Mouse (Mus musculus): ENCODE results near the gene Oaz2.

GRCm38 (mm10) chr9:65640838-65641410 lies 26.9 kb upstream of the Oaz2 start:
- TF ChIP-seq GATA1 (IDR thresholded peaks at IDR 0.05; ENCODE audit: low read length) (no peak), TAL1 (IDR thresholded peaks at IDR 0.05; ENCODE audit: low read length) (no peak)
